Mouse (Mus musculus) activated CD4-positive, CD25-positive, alpha-beta regulatory T cell, adult 4 months (primary cell): ENCODE results near the gene Myo7a. TPM values are rescaled to one million over a fixed set of nuclear protein-coding genes. Genes with fewer than 3 reads are reported as not detected.

Source experiments
- ATAC-seq: one replicate; pipeline ENCODE4 v1.8.0; 2017
- polyA plus RNA-seq, 2 experiments: library from polyadenylated mRNA; unstranded; fragments of 100-300 nt; shearing (Covaris generic); gene quantifications; one replicate each; pipeline ENCODE4 v1.2.1; 2017

Gene Myo7a
- polyA plus RNA-seq, 2 experiments from 2014 or later: 1.1 to 1.6 TPM

GRCm38 (mm10) chr7:98097557-98097956 is 21.8 kb downstream of the Myo7a start:
- no peak for ATAC-seq

GRCm38 (mm10) chr7:98095852-98096251 is 23.5 kb downstream of the Myo7a start:
- ATAC-seq: no peak

GRCm38 (mm10) chr7:98086346-98086745 is 33.0 kb downstream of the Myo7a start:
- ATAC-seq: no peak

DNA sequence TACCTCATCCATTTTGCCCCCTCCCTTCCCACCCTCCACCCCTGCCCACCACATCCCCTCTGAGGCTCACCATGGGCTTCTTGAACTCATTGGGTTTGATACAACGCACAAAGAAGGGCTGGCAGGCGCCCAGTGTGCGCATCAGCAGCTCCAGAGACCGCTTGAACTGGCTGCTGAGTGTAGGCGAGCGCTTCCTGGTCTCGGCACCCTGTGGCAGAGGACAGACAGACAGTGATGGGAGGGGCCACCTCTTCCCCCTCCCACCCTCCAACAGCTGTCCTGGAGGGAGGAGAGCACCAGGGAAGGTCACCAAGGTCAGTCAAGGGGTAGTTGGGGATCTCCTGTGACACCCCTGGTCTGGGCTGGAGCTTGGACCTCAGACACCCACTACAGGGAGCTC is 34.0 kb downstream of the Myo7a start:
- ATAC-seq: no peak

- ATAC-seq: no peak
Observed at GRCm38 (mm10) chr7:98084541-98085293, 34.6 kb downstream of the Myo7a start.

DNA sequence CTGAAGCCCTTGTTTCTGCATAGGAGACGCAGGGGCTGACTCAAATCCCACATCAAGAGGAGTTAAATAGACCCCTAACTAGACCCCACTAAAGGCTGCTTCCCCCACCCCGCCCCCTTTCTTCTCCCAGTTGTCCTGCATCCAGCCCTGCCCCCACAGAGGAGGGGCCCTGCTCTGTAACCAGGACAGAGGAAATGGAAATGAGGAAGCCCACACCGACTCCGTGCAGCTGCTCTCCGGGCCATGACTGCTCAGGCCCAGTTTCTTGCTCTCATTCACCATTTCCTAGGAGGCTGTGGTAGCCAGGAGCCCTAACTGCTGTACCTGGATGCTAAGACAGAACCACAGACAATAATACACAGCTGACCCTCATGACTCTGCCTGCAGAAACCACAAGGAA is 36.9 kb downstream of the Myo7a start:
- no peak for ATAC-seq

- no peak for ATAC-seq
Observed at GRCm38 (mm10) chr7:98077453-98077852, 41.9 kb downstream of the Myo7a start.

- peak; percentile 84 for ATAC-seq
Observed at GRCm38 (mm10) chr7:98071620-98072019, 47.7 kb downstream of the Myo7a start.

DNA sequence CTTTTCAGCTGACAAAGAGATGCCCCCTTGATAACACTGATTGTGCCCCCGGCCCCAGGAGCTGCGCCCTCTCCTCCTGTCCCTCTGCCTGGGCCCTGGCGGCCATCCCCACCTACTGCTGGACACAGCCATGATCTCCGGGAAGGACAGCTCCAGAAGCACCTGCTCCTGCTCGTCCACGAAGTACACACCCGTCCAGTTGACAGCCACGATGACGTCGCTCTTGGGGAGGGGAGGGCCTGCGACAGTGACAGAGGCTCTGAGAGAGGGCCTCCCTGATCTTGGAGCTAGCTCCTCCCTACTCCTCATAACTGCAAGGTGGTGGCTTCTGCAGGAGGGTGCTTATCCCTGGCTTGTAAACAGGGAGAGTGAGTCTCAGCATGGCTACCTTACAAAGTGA is 53.1 kb downstream of the Myo7a start:
- no peak for ATAC-seq

GRCm38 (mm10) chr7:98054942-98055341 is 64.4 kb downstream of the Myo7a start:
- no peak for ATAC-seq

GRCm38 (mm10) chr7:98054461-98054860 is 64.9 kb downstream of the Myo7a start:
- no peak for ATAC-seq

DNA sequence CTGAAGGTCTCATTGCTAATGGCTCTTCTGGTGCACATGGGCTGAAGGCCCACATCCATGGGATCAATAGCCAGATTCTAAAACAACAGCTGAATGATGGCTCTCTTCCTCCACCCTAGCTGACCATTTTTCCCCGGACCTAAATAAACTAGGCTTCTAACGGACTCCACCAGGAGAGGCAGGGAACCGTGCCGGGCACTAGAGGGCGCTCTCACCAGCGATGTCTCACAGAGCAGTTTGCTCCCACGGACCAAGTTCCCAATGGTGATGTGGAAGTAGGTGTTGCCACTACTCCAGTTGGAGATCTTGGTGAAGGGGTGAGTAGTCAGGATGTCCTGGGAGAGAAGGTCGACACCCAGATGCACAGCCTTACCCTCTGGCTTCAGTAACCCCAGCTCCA is 67.3 kb downstream of the Myo7a start:
- ATAC-seq: no peak

DNA sequence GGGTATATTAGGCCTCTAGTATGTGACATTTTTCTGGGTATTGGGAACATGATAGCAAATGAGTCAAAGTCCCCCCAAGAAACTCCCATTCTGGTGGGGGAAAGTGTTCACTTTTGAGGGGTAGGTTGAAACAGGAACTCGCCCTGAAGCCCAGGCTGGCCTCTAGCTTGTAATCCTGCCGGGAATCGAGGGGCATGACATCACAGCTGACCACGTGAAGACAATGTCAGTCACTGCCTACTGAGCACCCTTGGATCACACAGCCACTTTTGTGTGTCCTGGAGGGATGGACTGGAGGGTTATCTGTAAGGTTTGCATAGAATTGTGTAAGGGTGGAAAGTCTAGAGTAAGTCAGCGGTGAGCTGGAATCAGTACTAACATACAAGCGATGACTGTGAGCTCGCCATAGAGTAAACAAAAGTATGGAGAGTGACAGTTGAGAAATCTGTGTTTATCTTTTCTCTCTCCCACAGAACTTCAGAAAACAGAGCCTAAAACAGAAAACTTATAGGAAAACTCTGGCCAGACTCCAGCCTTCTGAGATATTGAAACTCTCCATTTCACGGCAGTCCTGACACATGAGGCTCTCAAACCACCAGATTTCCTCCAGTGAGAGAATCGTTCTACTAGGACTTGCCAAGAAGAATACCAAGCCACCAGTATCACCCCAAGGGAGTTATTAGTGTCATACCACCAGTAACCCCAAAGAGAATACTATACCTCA is 71.1 kb downstream of the Myo7a start:
- ATAC-seq: no peak

GRCm38 (mm10) chr7:98002617-98003016 is 116.7 kb downstream of the Myo7a start:
- ATAC-seq: no peak

Other genes with a start within 250 kb of the Myo7a start
- gene Gdpd4, start 199.6 kb downstream of the Myo7a start, polyA plus RNA-seq: not detected
- not detected for gene Omp, start 26.0 kb upstream of the Myo7a start, polyA plus RNA-seq
- 1 to 10 TPM in 1 of 2 experiments, under 1 TPM in 1; 0.79 to 2.1 TPM for gene Capn5, start 58.8 kb upstream of the Myo7a start, polyA plus RNA-seq
- not detected for gene B3gnt6, start 80.0 kb upstream of the Myo7a start, polyA plus RNA-seq
- gene Acer3, start 201.7 kb upstream of the Myo7a start, polyA plus RNA-seq: 10 to 100 TPM; 12.7 to 13.0 TPM
- not detected for gene Tsku, start 241.8 kb upstream of the Myo7a start, polyA plus RNA-seq